28 mouse cellular contexts compared by ENCODE assay signal in genomic region chr15:89100823-89101222, GRCm38 (mm10). TPM values are rescaled to one million over a fixed set of nuclear protein-coding genes. Genes with fewer than 3 reads are reported as not detected.
DNase-seq lines count a peak whose midpoint lies in the region; ATAC-seq and TF ChIP-seq lines count a peak whose summit lies in the region.
"Had no signal": no experiment of that assay in that cellular context is flagged by ENCODE, and none has a peak within 500 bp of the region (broad histone marks: within the 10 kb centered on the region; RNA-seq: fewer than 3 reads in every experiment).

No protein-coding gene starts in this region.

- no peak overlapping the region for H3K27ac ChIP-seq in hindbrain, embryonic 12.5 days
- no peak overlapping the region for H3K27ac ChIP-seq in hindbrain, embryonic 14.5 days
- H3K27ac ChIP-seq in lung, embryonic 16.5 days (ENCODE audit: low read length), result no peak overlapping the region
- H3K27ac ChIP-seq: embryonic facial prominence, embryonic 12.5 days; forebrain, embryonic 10.5 days; forebrain, embryonic 15.5 days; hindbrain, embryonic 13.5 days; limb, embryonic 15.5 days; macrophage; neural tube, embryonic 12.5 days had no signal

- peak; percentile 39 for DNase-seq in cerebellum, adult 11-12 months
- DNase-seq in cerebellum, adult 11 months, result no peak
- no peak for DNase-seq in hindbrain, embryonic 14.5 days (ENCODE audit: low spot score)
- no peak for DNase-seq in lung, postnatal 36 days
- DNase-seq in layer of hippocampus, postnatal 14 days (ENCODE audit: low spot score in 2 of 2), result no peak
- DNase-seq: adrenal gland, postnatal 14 days; cerebellum, adult 18-20 months; heart, adult 11 months; heart, postnatal 36 days; kidney, postnatal 25 days; right cerebral cortex, adult 18-20 months; spleen, adult 18-20 months; thymus, adult 2 months; thymus, postnatal 36 days had no signal

- 94% methylated on average over 12 of the region's 12 CpGs for WGBS in hindbrain, embryonic 12.5 days
- WGBS in hindbrain, embryonic 14.5 days, result 90% methylated on average over 12 of the region's 12 CpGs
- WGBS in lung, embryonic 16.5 days, result 88% methylated on average over 12 of the region's 12 CpGs

- peak; percentile 38; the same call in 1 of the 2 replicates for ATAC-seq in hindbrain, embryonic 12.5 days (ENCODE audit: low FRiP score)
- no peak for ATAC-seq in hindbrain, embryonic 14.5 days (ENCODE audit: low FRiP score)
- ATAC-seq in lung, embryonic 16.5 days (ENCODE audit: low read depth), result peak; percentile 31; the same call in 1 of the 2 replicates
- ATAC-seq: forebrain, embryonic 15.5 days; intestine, postnatal 0 days; lung, postnatal 0 days; midbrain, embryonic 16.5 days had no signal

- H3K4me2 ChIP-seq in hindbrain, embryonic 12.5 days (replicated peaks), result no peak overlapping the region
- H3K4me2 ChIP-seq in hindbrain, embryonic 14.5 days (replicated peaks), result no peak overlapping the region
- H3K4me2 ChIP-seq in lung, embryonic 16.5 days (ENCODE audit: low read depth, low read length), result no peak overlapping the region
- H3K4me2 ChIP-seq in myocyte (ENCODE audit: low read depth), result no peak overlapping the region
- H3K4me2 ChIP-seq: embryonic facial prominence, embryonic 12.5 days; forebrain, embryonic 15.5 days; heart, embryonic 11.5 days; hindbrain, embryonic 13.5 days; limb, embryonic 15.5 days; neural tube, embryonic 12.5 days had no signal

- TF ChIP-seq POLR2A in myocyte (IDR thresholded peaks at IDR 0.05; ENCODE audit: insufficient read length, low read depth), result peak; percentile 28

- no peaks in the 10 kb centered on the region for H3K4me1 ChIP-seq in hindbrain, embryonic 12.5 days
- no peaks in the 10 kb centered on the region for H3K4me1 ChIP-seq in hindbrain, embryonic 14.5 days (replicated peaks; ENCODE audit: control insufficient read depth, insufficient read depth, low read length)
- no peaks in the 10 kb centered on the region for H3K4me1 ChIP-seq in lung, embryonic 16.5 days (replicated peaks; ENCODE audit: control insufficient read depth, insufficient read depth, low read length)
- H3K4me1 ChIP-seq: embryonic facial prominence, embryonic 12.5 days; forebrain, embryonic 15.5 days; hindbrain, embryonic 13.5 days; limb, embryonic 15.5 days; neural tube, embryonic 12.5 days had no signal

- no peaks in the 10 kb centered on the region for H3K27me3 ChIP-seq in hindbrain, embryonic 12.5 days
- H3K27me3 ChIP-seq in hindbrain, embryonic 14.5 days (ENCODE audit: control insufficient read depth, insufficient read depth, low read length), result no peaks in the 10 kb centered on the region
- no peaks in the 10 kb centered on the region for H3K27me3 ChIP-seq in lung, embryonic 16.5 days (ENCODE audit: control insufficient read depth, insufficient read depth, low read depth, low read length)
- no peaks in the 10 kb centered on the region for H3K27me3 ChIP-seq in myocyte (ENCODE audit: control insufficient read depth, insufficient read depth, insufficient read length)
- H3K27me3 ChIP-seq: embryonic facial prominence, embryonic 12.5 days; forebrain, embryonic 15.5 days; hindbrain, embryonic 13.5 days; limb, embryonic 15.5 days; neural tube, embryonic 12.5 days had no signal

- H3K4me3 ChIP-seq in hindbrain, embryonic 12.5 days, result no peak overlapping the region
- H3K4me3 ChIP-seq in hindbrain, embryonic 14.5 days (replicated peaks; ENCODE audit: low read length), result no peak overlapping the region
- no peak overlapping the region for H3K4me3 ChIP-seq in lung, embryonic 16.5 days (ENCODE audit: low read length)
- no peak overlapping the region for H3K4me3 ChIP-seq in myocyte
- H3K4me3 ChIP-seq: embryonic facial prominence, embryonic 12.5 days; forebrain, embryonic 10.5 days; forebrain, embryonic 15.5 days; hindbrain, embryonic 13.5 days; limb, embryonic 15.5 days; neural tube, embryonic 12.5 days had no signal

- H3K9me3 ChIP-seq in hindbrain, embryonic 12.5 days (replicated peaks), result no peaks in the 10 kb centered on the region
- no peaks in the 10 kb centered on the region for H3K9me3 ChIP-seq in hindbrain, embryonic 14.5 days (ENCODE audit: control insufficient read depth, low read length)
- H3K9me3 ChIP-seq in lung, embryonic 16.5 days (ENCODE audit: control insufficient read depth, low read length), result no peaks in the 10 kb centered on the region
- H3K9me3 ChIP-seq: embryonic facial prominence, embryonic 12.5 days; forebrain, embryonic 10.5 days; forebrain, embryonic 15.5 days; hindbrain, embryonic 13.5 days; limb, embryonic 15.5 days; neural tube, embryonic 12.5 days had no signal

- peaks cover 99% of the 10 kb centered on the region for H3K36me3 ChIP-seq in hindbrain, embryonic 12.5 days
- H3K36me3 ChIP-seq in hindbrain, embryonic 14.5 days (replicated peaks; ENCODE audit: control insufficient read depth, insufficient read depth), result peaks cover 99% of the 10 kb centered on the region
- H3K36me3 ChIP-seq in lung, embryonic 16.5 days (ENCODE audit: control insufficient read depth, insufficient read depth, low read length), result peaks cover 57% of the 10 kb centered on the region
- peaks cover 74% of the 10 kb centered on the region for H3K36me3 ChIP-seq in myocyte (ENCODE audit: control insufficient read depth, insufficient read depth)

- no peak overlapping the region for H3K9ac ChIP-seq in hindbrain, embryonic 12.5 days
- no peak overlapping the region for H3K9ac ChIP-seq in hindbrain, embryonic 14.5 days
- H3K9ac ChIP-seq in lung, embryonic 16.5 days (ENCODE audit: low read length), result no peak overlapping the region
- H3K9ac ChIP-seq: embryonic facial prominence, embryonic 12.5 days; forebrain, embryonic 15.5 days; hindbrain, embryonic 13.5 days; limb, embryonic 15.5 days; neural tube, embryonic 12.5 days had no signal

- H3ac ChIP-seq in myocyte (ENCODE audit: control insufficient read depth, insufficient read length), result no peak overlapping the region

- no peaks in the 10 kb centered on the region for H3K79me2 ChIP-seq in myocyte (ENCODE audit: control insufficient read depth, insufficient read depth)

TF ChIP-seq in myocyte, 11 proteins besides CTCF, POLR2A, EP300 and RAD21:
- peak; percentile 7 for TF ChIP-seq SRF (IDR thresholded peaks at IDR 0.05; ENCODE audit: control insufficient read depth, insufficient read length, low read depth)
- no peak for TF ChIP-seq TCF3 (IDR thresholded peaks at IDR 0.05; ENCODE audit: insufficient read length, low read depth)
- no peak for TF ChIP-seq TCF12 (IDR thresholded peaks at IDR 0.05; ENCODE audit: insufficient read depth, poor library complexity, severe bottlenecking)
- no peak for TF ChIP-seq CEBPB (IDR thresholded peaks at IDR 0.05; ENCODE audit: insufficient read depth, poor library complexity, severe bottlenecking)
- no peak for TF ChIP-seq USF1 (IDR thresholded peaks at IDR 0.05; ENCODE audit: low read depth)
- TF ChIP-seq REST (IDR thresholded peaks at IDR 0.05; ENCODE audit: insufficient read depth, insufficient read length), result no peak
- TF ChIP-seq E2F4 (IDR thresholded peaks at IDR 0.05; ENCODE audit: insufficient read depth), result no peak
- peak in 2 of 3 experiments; percentile 14 to 52 for TF ChIP-seq MYOG (IDR thresholded peaks at IDR 0.05; ENCODE audit: control insufficient read depth in 1 of 3, insufficient read depth in 1 of 3, insufficient read length in 2 of 3, low read depth in 2 of 3)
- no peak for TF ChIP-seq MAX (IDR thresholded peaks at IDR 0.05; ENCODE audit: low read depth)
- TF ChIP-seq MYOD1 (IDR thresholded peaks at IDR 0.05; ENCODE audit: control insufficient read depth in 1 of 3, insufficient read length in 2 of 3, low read depth in 2 of 3), result peak in 2 of 3 experiments; percentile 34 to 52
- no peak for TF ChIP-seq POLR2AphosphoS2 (IDR thresholded peaks at IDR 0.05; ENCODE audit: insufficient read length, low read depth)

RNA-seq across cellular contexts. Expression of gene Selenoo, which starts 11.9 kb away (rescaled TPM):
- 23.9 and 24.8 TPM in 2 replicates for polyA plus RNA-seq in hindbrain, embryonic 12.5 days (2016; fragmentation: Nextera tagmentation; extraction: Ambion mirVana)
- 22.2 and 23.0 TPM in 2 replicates for polyA plus RNA-seq in hindbrain, embryonic 14.5 days (2014; fragmentation: Nextera tagmentation; extraction: Ambion mirVana)
- polyA plus RNA-seq in lung, embryonic 16.5 days (2015; fragmentation: Nextera tagmentation; extraction: Ambion mirVana), result 16.0 and 16.4 TPM in 2 replicates
- 23.8 TPM for polyA plus RNA-seq in myocyte (2012; fragmentation: generic; extraction: Trizol)
- 10 to 100 TPM; 20.8 to 20.9 TPM for total RNA-seq in layer of hippocampus, postnatal 14 days (2021)

RNA-seq across cellular contexts. Expression of gene Tubgcp6, which starts 22.1 kb away (rescaled TPM):
- 22.3 and 22.8 TPM in 2 replicates for polyA plus RNA-seq in hindbrain, embryonic 12.5 days (2016; fragmentation: Nextera tagmentation; extraction: Ambion mirVana)
- polyA plus RNA-seq in hindbrain, embryonic 14.5 days (2014; fragmentation: Nextera tagmentation; extraction: Ambion mirVana), result 17.2 and 19.1 TPM in 2 replicates
- 15.5 and 15.7 TPM in 2 replicates for polyA plus RNA-seq in lung, embryonic 16.5 days (2015; fragmentation: Nextera tagmentation; extraction: Ambion mirVana)
- 15.0 TPM for polyA plus RNA-seq in myocyte (2012; fragmentation: generic; extraction: Trizol)
- total RNA-seq in layer of hippocampus, postnatal 14 days (2021), result 10 to 100 TPM; 28.1 to 28.9 TPM

RNA-seq across cellular contexts. Expression of gene Trabd, which starts 25.9 kb away (rescaled TPM):
- 43.2 and 48.4 TPM in 2 replicates for polyA plus RNA-seq in hindbrain, embryonic 12.5 days (2016; fragmentation: Nextera tagmentation; extraction: Ambion mirVana)
- 34.2 and 41.0 TPM in 2 replicates for polyA plus RNA-seq in hindbrain, embryonic 14.5 days (2014; fragmentation: Nextera tagmentation; extraction: Ambion mirVana)
- polyA plus RNA-seq in lung, embryonic 16.5 days (2015; fragmentation: Nextera tagmentation; extraction: Ambion mirVana), result 48.9 and 50.2 TPM in 2 replicates
- polyA plus RNA-seq in myocyte (2012; fragmentation: generic; extraction: Trizol), result 68.2 TPM
- 10 to 100 TPM; 20.7 to 21.3 TPM for total RNA-seq in layer of hippocampus, postnatal 14 days (2021)

RNA-seq across cellular contexts. Expression of gene Hdac10, which starts 27.7 kb away (rescaled TPM):
- 18.8 and 22.0 TPM in 2 replicates for polyA plus RNA-seq in hindbrain, embryonic 12.5 days (2016; fragmentation: Nextera tagmentation; extraction: Ambion mirVana)
- polyA plus RNA-seq in hindbrain, embryonic 14.5 days (2014; fragmentation: Nextera tagmentation; extraction: Ambion mirVana), result 17.0 and 19.1 TPM in 2 replicates
- 22.0 and 23.4 TPM in 2 replicates for polyA plus RNA-seq in lung, embryonic 16.5 days (2015; fragmentation: Nextera tagmentation; extraction: Ambion mirVana)
- polyA plus RNA-seq in myocyte (2012; fragmentation: generic; extraction: Trizol), result 11.7 TPM
- 10 to 100 TPM; 14.6 to 14.9 TPM for total RNA-seq in layer of hippocampus, postnatal 14 days (2021)

RNA-seq across cellular contexts. Expression of gene Mapk12, which starts 39.7 kb away (rescaled TPM):
- 10.0 and 11.4 TPM in 2 replicates for polyA plus RNA-seq in hindbrain, embryonic 12.5 days (2016; fragmentation: Nextera tagmentation; extraction: Ambion mirVana)
- polyA plus RNA-seq in hindbrain, embryonic 14.5 days (2014; fragmentation: Nextera tagmentation; extraction: Ambion mirVana), result 3.3 and 4.0 TPM in 2 replicates
- polyA plus RNA-seq in lung, embryonic 16.5 days (2015; fragmentation: Nextera tagmentation; extraction: Ambion mirVana), result 12.2 and 13.9 TPM in 2 replicates
- 35.0 TPM for polyA plus RNA-seq in myocyte (2012; fragmentation: generic; extraction: Trizol)
- 1 to 10 TPM; 3.5 to 5.4 TPM for total RNA-seq in layer of hippocampus, postnatal 14 days (2021)
